Mouse (Mus musculus) hindbrain, embryonic 15.5 days (tissue): ENCODE measurements around the gene Msmp. TPM values are rescaled to one million over a fixed set of nuclear protein-coding genes. Genes with fewer than 3 reads are reported as not detected.

ENCODE experiments used
- ATAC-seq: fragments of 200-750 bp; cut with Nextera tagmentation; 2 replicates; pipeline ENCODE4 v1.8.0; 2017; ENCODE audit warnings: low read depth, moderate number of reproducible peaks, moderate TSS enrichment; ENCODE audit not compliant: low FRiP score
- H3K27ac ChIP-seq: fragments of 300-500 bp; sonication (generic); replicated peaks from 2 replicates; pipeline ENCODE4 v1.5.1; 2015; ENCODE audit warnings: mild to moderate bottlenecking, inconsistent platforms
- H3K27me3 ChIP-seq: fragments of 300-500 bp; sonication (generic); 2 replicates; pipeline ENCODE4 v1.6.1; 2015; ENCODE audit warnings: control low read depth, inconsistent platforms
- H3K36me3 ChIP-seq: fragments of 300-500 bp; sonication (generic); 2 replicates; pipeline ENCODE4 v1.6.1; 2015; ENCODE audit warnings: control low read depth, inconsistent platforms
- H3K4me1 ChIP-seq: fragments of 300-500 bp; sonication (generic); replicated peaks from 2 replicates; pipeline ENCODE4 v1.6.1; 2015; ENCODE audit warnings: control low read depth, inconsistent platforms
- H3K4me2 ChIP-seq: fragments of 300-500 bp; sonication (generic); 2 replicates; pipeline ENCODE4 v1.6.1; 2015; ENCODE audit warnings: moderate library complexity, mild to moderate bottlenecking, inconsistent platforms
- H3K4me3 ChIP-seq: fragments of 300-500 bp; sonication (generic); 2 replicates; pipeline ENCODE4 v1.5.1; 2015; ENCODE audit warnings: mild to moderate bottlenecking, inconsistent platforms
- H3K9ac ChIP-seq: fragments of 300-500 bp; sonication (generic); 2 replicates; pipeline ENCODE4 v1.6.1; 2015; ENCODE audit warnings: inconsistent platforms
- H3K9me3 ChIP-seq: fragments of 300-500 bp; sonication (generic); 2 replicates; pipeline ENCODE4 v1.6.1; 2016; ENCODE audit warnings: control low read depth, inconsistent platforms
- WGBS: fragments of 180-500 bp; shearing (Covaris S2); methylation state at CpG from one replicate; pipeline ENCODE4 v1.1.7; 2015; 5-methylcytosine and 5-hydroxymethylcytosine counted together
- microRNA-seq: library from miRNA; unstranded; fragments of <30 nt; microRNA quantifications from one replicate; pipeline ENCODE4, GENCODE M21; 2016
- polyA plus RNA-seq: library from polyadenylated mRNA; unstranded; fragments of >200 nt; fragmentation: Nextera tagmentation; extraction: Ambion mirVana; gene quantifications from 2 replicates; pipeline ENCODE4 v1.2.1, GENCODE M21; 2015

Gene Msmp
- polyA plus RNA-seq, 1 experiment from 2014 or later, result 1.6 TPM

DNA sequence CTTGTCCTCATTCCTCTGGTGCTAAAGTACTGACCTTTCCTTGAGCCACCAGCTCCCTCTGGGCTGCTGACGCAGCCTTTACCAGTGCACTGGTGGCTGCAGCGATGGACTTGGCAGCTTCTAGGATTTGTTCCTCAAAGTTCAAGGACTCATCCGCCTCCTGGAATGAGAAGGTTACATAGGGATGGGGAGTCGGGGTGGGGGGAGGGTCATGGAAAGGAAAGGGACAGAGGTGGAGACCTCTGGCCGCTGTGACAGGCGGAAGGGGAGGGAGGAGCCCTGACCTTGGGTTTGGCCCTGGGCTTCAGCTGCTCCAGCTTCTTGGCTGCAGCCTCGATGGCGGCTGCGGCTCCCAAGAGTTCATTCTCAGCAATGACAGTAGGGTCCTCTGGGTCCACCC is 51.0 kb downstream of the Msmp start:
- WGBS, result 84% methylated on average over 9 of the region's 9 CpGs

More for the DNA sequence above, 51.0 kb downstream of the Msmp start:
- no peak overlapping the region for H3K9ac ChIP-seq
- H3K36me3 ChIP-seq, result peaks cover 64% of the 10 kb centered on the region
- ATAC-seq, result no peak
- H3K4me2 ChIP-seq, result no peak overlapping the region
- H3K27ac ChIP-seq, result no peak overlapping the region
- H3K9me3 ChIP-seq, result no peaks in the 10 kb centered on the region
- H3K4me1 ChIP-seq, result no peaks in the 10 kb centered on the region
- H3K27me3 ChIP-seq, result no peaks in the 10 kb centered on the region
- no peak overlapping the region for H3K4me3 ChIP-seq

Small RNAs within 50 kb of the gene (microRNA-seq; reads per million reads assigned to microRNA genes)
- gene Gm25262, result not detected

Other genes starting within 250 kb of the Msmp start
- gene Rusc2, start 202.5 kb downstream of the Msmp start, polyA plus RNA-seq, result 88.8 and 99.5 TPM in 2 replicates
- 0.79 and 1.5 TPM in 2 replicates for gene Fam166b, start 155.4 kb downstream of the Msmp start, polyA plus RNA-seq
- gene Tesk1, start 142.6 kb downstream of the Msmp start, polyA plus RNA-seq, result 16.2 and 16.8 TPM in 2 replicates
- gene Cd72, start 129.9 kb downstream of the Msmp start, polyA plus RNA-seq, result 5.3 and 5.7 TPM in 2 replicates
- 0.13 TPM in 1 of 2 replicates, not detected in the other for gene Sit1, start 100.8 kb downstream of the Msmp start, polyA plus RNA-seq
- 79.2 and 84.0 TPM in 2 replicates for gene Ccdc107, start 91.6 kb downstream of the Msmp start, polyA plus RNA-seq
- gene Arhgef39, start 84.8 kb downstream of the Msmp start, polyA plus RNA-seq, result 8.1 and 8.5 TPM in 2 replicates
- gene Car9, start 77.5 kb downstream of the Msmp start, polyA plus RNA-seq, result 0.13 and 0.27 TPM in 2 replicates
- 10.9 and 13.3 TPM in 2 replicates for gene Tpm2, start 60.7 kb downstream of the Msmp start, polyA plus RNA-seq
- 76.8 and 79.5 TPM in 2 replicates for gene Creb3, start 22.2 kb downstream of the Msmp start, polyA plus RNA-seq
- 66.2 and 69.2 TPM in 2 replicates for gene Tln1, start 21.8 kb downstream of the Msmp start, polyA plus RNA-seq
- gene Rgp1, start 5.8 kb downstream of the Msmp start, polyA plus RNA-seq, result 18.8 and 22.8 TPM in 2 replicates
- 55.3 and 63.4 TPM in 2 replicates for gene Gba2, start 5.6 kb downstream of the Msmp start, polyA plus RNA-seq
- gene Npr2, start 47.4 kb upstream of the Msmp start, polyA plus RNA-seq, result 13.2 TPM in 2 replicates
- 6.9 and 7.0 TPM in 2 replicates for gene Spag8, start 69.1 kb upstream of the Msmp start, polyA plus RNA-seq
- gene Hint2, start 72.0 kb upstream of the Msmp start, polyA plus RNA-seq, result 73.0 and 80.2 TPM in 2 replicates
- 14.2 and 15.4 TPM in 2 replicates for gene Tmem8b, start 84.5 kb upstream of the Msmp start, polyA plus RNA-seq
- 1.5 and 1.9 TPM in 2 replicates for gene Fam221b, start 84.7 kb upstream of the Msmp start, polyA plus RNA-seq
- gene Olfr70, start 116.3 kb upstream of the Msmp start, polyA plus RNA-seq, result not detected in 2 replicates
- not detected in 2 replicates for gene Olfr71, start 125.8 kb upstream of the Msmp start, polyA plus RNA-seq
- gene Hrct1, start 142.7 kb upstream of the Msmp start, polyA plus RNA-seq, result 0.39 and 0.64 TPM in 2 replicates
- 0.10 TPM in 1 of 2 replicates, not detected in the other for gene Spaar, start 145.5 kb upstream of the Msmp start, polyA plus RNA-seq
- not detected in 2 replicates for gene Olfr159, start 186.5 kb upstream of the Msmp start, polyA plus RNA-seq
- gene Olfr156, start 239.4 kb upstream of the Msmp start, polyA plus RNA-seq, result not detected in 2 replicates